8 mouse cellular contexts compared by ENCODE assay signal in genomic region chr4:155122444-155123040, GRCm38 (mm10). TPM values are rescaled to one million over a fixed set of nuclear protein-coding genes. Genes with fewer than 3 reads are reported as not detected.
DNase-seq lines count a peak whose midpoint lies in the region; ATAC-seq and TF ChIP-seq lines count a peak whose summit lies in the region.

No protein-coding gene starts in this region.

- ATAC-seq in forebrain, embryonic 16.5 days: peak; percentile 91
- peak; percentile 53; the same call in 1 of the 2 replicates for ATAC-seq in stomach, postnatal 0 days (ENCODE audit: low FRiP score, low TSS enrichment)

- no peaks in the 10 kb centered on the region for H3K9me3 ChIP-seq in E14TG2a.4 (ENCODE audit: low read length)
- H3K9me3 ChIP-seq in forebrain, embryonic 16.5 days (ENCODE audit: control insufficient read depth, low read length): no peaks in the 10 kb centered on the region
- no peaks in the 10 kb centered on the region for H3K9me3 ChIP-seq in stomach, postnatal 0 days (ENCODE audit: control insufficient read depth, low read length)

- H3K9ac ChIP-seq in forebrain, embryonic 16.5 days (replicated peaks; ENCODE audit: low read depth, low read length): peak overlapping the region; percentile 15; the same call in 1 of the 2 replicates
- peak overlapping the region; percentile 27 for H3K9ac ChIP-seq in stomach, postnatal 0 days (ENCODE audit: low read length)

- H3K4me3 ChIP-seq in E14TG2a.4 (replicated peaks; ENCODE audit: low read length): peak overlapping the region; percentile 20; the same call in 1 of the 2 replicates
- no peak overlapping the region for H3K4me3 ChIP-seq in forebrain, embryonic 16.5 days (replicated peaks; ENCODE audit: low read length)
- H3K4me3 ChIP-seq in stomach, postnatal 0 days (ENCODE audit: low read depth, low read length): no peak overlapping the region

- H3K27ac ChIP-seq in forebrain, embryonic 16.5 days (ENCODE audit: low read length): peak overlapping the region; percentile 87
- peak overlapping the region; percentile 89 for H3K27ac ChIP-seq in stomach, postnatal 0 days (replicated peaks)

- 4% methylated on average over 16 of the region's 16 CpGs for WGBS in forebrain, embryonic 16.5 days
- WGBS in stomach, postnatal 0 days: 9% methylated on average over 16 of the region's 16 CpGs

- no peaks in the 10 kb centered on the region for H3K36me3 ChIP-seq in E14TG2a.4 (ENCODE audit: insufficient read depth, low read length)
- no peaks in the 10 kb centered on the region for H3K36me3 ChIP-seq in forebrain, embryonic 16.5 days (ENCODE audit: control insufficient read depth, insufficient read depth)
- no peaks in the 10 kb centered on the region for H3K36me3 ChIP-seq in stomach, postnatal 0 days (ENCODE audit: control insufficient read depth, insufficient read depth, low read length)

- TF ChIP-seq EP300 in stomach, postnatal 0 days (optimal IDR thresholded peaks at IDR 0.05): no peak

- TF ChIP-seq CTCF in E14TG2a.4 (conservative IDR thresholded peaks at IDR 0.05; ENCODE audit: low read length): no peak
- TF ChIP-seq CTCF in stomach, postnatal 0 days (IDR thresholded peaks at IDR 0.05; ENCODE audit: low read depth): no peak

- no peaks in the 10 kb centered on the region for H3K27me3 ChIP-seq in E14TG2a.4 (ENCODE audit: insufficient read depth, low read length)
- H3K27me3 ChIP-seq in forebrain, embryonic 16.5 days (replicated peaks; ENCODE audit: control insufficient read depth, insufficient read depth, low read length): no peaks in the 10 kb centered on the region
- H3K27me3 ChIP-seq in stomach, postnatal 0 days (ENCODE audit: control insufficient read depth, insufficient read depth, low read length): no peaks in the 10 kb centered on the region

- peak; percentile 74 for DNase-seq in adrenal gland, adult 2 months
- DNase-seq in heart, postnatal 14 days: peak; percentile 69 to 77
- peak; percentile 87 to 88 for DNase-seq in layer of hippocampus, postnatal 14 days (ENCODE audit: low spot score in 2 of 2)
- DNase-seq in mesoderm, embryonic 11.5 days (ENCODE audit: low read depth, low spot score): peak; percentile 54
- DNase-seq in stomach, postnatal 0 days (ENCODE audit: low spot score): peak; percentile 81
- no peak for DNase-seq in T-cell, adult 2 months (ENCODE audit: low spot score)

- H3K4me2 ChIP-seq in forebrain, embryonic 16.5 days (ENCODE audit: low read length): peak overlapping the region; percentile 26
- H3K4me2 ChIP-seq in stomach, postnatal 0 days (replicated peaks; ENCODE audit: low read depth): no peak overlapping the region

- H3K4me1 ChIP-seq in E14TG2a.4 (replicated peaks; ENCODE audit: low read depth, low read length): peaks cover 81% of the 10 kb centered on the region
- peaks cover 25% of the 10 kb centered on the region for H3K4me1 ChIP-seq in forebrain, embryonic 16.5 days (replicated peaks; ENCODE audit: control insufficient read depth, insufficient read depth, low read length)
- peaks cover 10% of the 10 kb centered on the region for H3K4me1 ChIP-seq in stomach, postnatal 0 days (replicated peaks; ENCODE audit: control insufficient read depth, insufficient read depth)

- intact Hi-C loops in heart, postnatal 14 days (cut with DNase I): no loop called here

RNA-seq across cellular contexts. Expression of gene Morn1, which starts 36.2 kb away (rescaled TPM):
- 1 to 10 TPM; 5.5 to 5.9 TPM for total RNA-seq in adrenal gland, adult 2 months (2021)
- 14.2 and 18.8 TPM in 2 replicates for polyA plus RNA-seq in adrenal gland, adult 2 months (2012; rRNA removed)
- polyA plus RNA-seq in forebrain, embryonic 16.5 days (2015; fragmentation: Nextera tagmentation; extraction: Ambion mirVana): 6.0 and 10.7 TPM in 2 replicates
- total RNA-seq in heart, postnatal 14 days (2021): 1 to 10 TPM; 1.4 to 3.8 TPM
- total RNA-seq in layer of hippocampus, postnatal 14 days (2021): 10 to 100 TPM; 13.5 to 14.1 TPM
- 3.2 and 3.6 TPM in 2 replicates for polyA plus RNA-seq in stomach, postnatal 0 days (2015; fragmentation: Nextera tagmentation; extraction: Ambion mirVana)

RNA-seq across cellular contexts. Expression of gene Rer1, which starts 36.4 kb away (rescaled TPM):
- 100 to 1,000 TPM; 114 to 115 TPM for total RNA-seq in adrenal gland, adult 2 months (2021)
- polyA plus RNA-seq in adrenal gland, adult 2 months (2012; rRNA removed): 49.1 and 58.4 TPM in 2 replicates
- polyA plus RNA-seq in forebrain, embryonic 16.5 days (2015; fragmentation: Nextera tagmentation; extraction: Ambion mirVana): 125 and 133 TPM in 2 replicates
- 10 to 100 TPM; 66.6 to 67.8 TPM for total RNA-seq in heart, postnatal 14 days (2021)
- 10 to 100 TPM; 60.7 to 66.3 TPM for total RNA-seq in layer of hippocampus, postnatal 14 days (2021)
- 182 and 185 TPM in 2 replicates for polyA plus RNA-seq in stomach, postnatal 0 days (2015; fragmentation: Nextera tagmentation; extraction: Ambion mirVana)

RNA-seq across cellular contexts. Expression of gene Pex10, which starts 55.7 kb away (rescaled TPM):
- 10 to 100 TPM; 17.9 to 23.9 TPM for total RNA-seq in adrenal gland, adult 2 months (2021)
- polyA plus RNA-seq in adrenal gland, adult 2 months (2012; rRNA removed): 37.4 and 46.2 TPM in 2 replicates
- polyA plus RNA-seq in forebrain, embryonic 16.5 days (2015; fragmentation: Nextera tagmentation; extraction: Ambion mirVana): 19.5 and 22.1 TPM in 2 replicates
- 10 to 100 TPM; 18.3 to 19.6 TPM for total RNA-seq in heart, postnatal 14 days (2021)
- total RNA-seq in layer of hippocampus, postnatal 14 days (2021): 10 to 100 TPM; 22.1 to 26.3 TPM
- 10.3 and 10.5 TPM in 2 replicates for polyA plus RNA-seq in stomach, postnatal 0 days (2015; fragmentation: Nextera tagmentation; extraction: Ambion mirVana)
